Mouse (Mus musculus): ENCODE data around the gene Pnliprp1.
A peak's percentile ranks its signal among the peaks of the same experiment; 100 is the strongest.

The Pnliprp1 gene

GRCm38 (mm10) chr19:58781566-58781965, 52.9 kb downstream of the Pnliprp1 start:
- DNase-seq (ENCODE audit: low spot score) = no peak

GRCm38 (mm10) chr19:58783938-58784337, 55.3 kb downstream of the Pnliprp1 start:
- peak; percentile 35 for DNase-seq (ENCODE audit: low spot score)

GRCm38 (mm10) chr19:58789194-58789593, 60.5 kb downstream of the Pnliprp1 start:
- DNase-seq (ENCODE audit: low spot score) = no peak

Data from embryo, embryonic 10.5 days (tissue).